Mouse (Mus musculus) kidney, postnatal 0 days (tissue): ENCODE data around the gene Abcb1a. TPM values are rescaled to one million over a fixed set of nuclear protein-coding genes. Genes with fewer than 3 reads are reported as not detected.
"Not testable (repeated sequence)": the region's sequence is repeated elsewhere in the genome, so short reads cannot be mapped to it uniquely, and the experiment has no call there.

Experiments
- ATAC-seq: fragments of 200-750 bp; cut with Nextera tagmentation; replicated peaks from 2 replicates; pipeline ENCODE4 v1.8.0; 2017; ENCODE audit warnings: low read depth, moderate number of reproducible peaks, moderate TSS enrichment, moderate library complexity; ENCODE audit not compliant: low FRiP score
- DNase-seq: peaks from one replicate; pipeline ENCODE4 v3.0.0-alpha.2; 2016; ENCODE audit warnings: low spot score
- H3K27ac ChIP-seq: fragments of 300-500 bp; sonication (generic); 2 replicates; pipeline ENCODE4 v1.5.1; 2014; ENCODE audit warnings: mild to moderate bottlenecking
- H3K27me3 ChIP-seq: fragments of 300-500 bp; sonication (generic); 2 replicates; pipeline ENCODE4 v1.6.1; 2014; ENCODE audit warnings: low read length, mixed read lengths; ENCODE audit not compliant: insufficient read depth
- H3K36me3 ChIP-seq: fragments of 300-500 bp; sonication (generic); 2 replicates; pipeline ENCODE4 v1.6.1; 2014; ENCODE audit warnings: low read length, mixed read lengths; ENCODE audit not compliant: insufficient read depth
- H3K4me1 ChIP-seq: fragments of 300-500 bp; sonication (generic); replicated peaks from 2 replicates; pipeline ENCODE4 v1.6.1; 2014; ENCODE audit warnings: antibody characterized with exemption, low read length, mixed read lengths; ENCODE audit not compliant: insufficient read depth
- H3K4me2 ChIP-seq: fragments of 300-500 bp; sonication (generic); 2 replicates; pipeline ENCODE4 v1.6.1; 2014; ENCODE audit warnings: mild to moderate bottlenecking, low read length, moderate library complexity, mixed read lengths
- H3K4me3 ChIP-seq: fragments of 300-500 bp; sonication (generic); replicated peaks from 2 replicates; pipeline ENCODE4 v1.5.1; 2014; ENCODE audit warnings: low read depth, low read length
- H3K9ac ChIP-seq: fragments of 300-500 bp; sonication (generic); 2 replicates; pipeline ENCODE4 v1.6.1; 2014; ENCODE audit warnings: low read depth, low read length
- H3K9me3 ChIP-seq: fragments of 300-500 bp; sonication (generic); replicated peaks from 2 replicates; pipeline ENCODE4 v1.6.1; 2016; ENCODE audit warnings: low read length, inconsistent platforms, mixed read lengths
- CTCF ChIP-seq: IDR thresholded peaks from 2 replicates; pipeline ENCODE4 v1.5.1; 2016; ENCODE audit warnings: antibody characterized with exemption, low read depth, mild to moderate bottlenecking, moderate library complexity
- WGBS: fragments of 180-500 bp; shearing (Covaris S2); extraction: QIAGEN DNeasy Blood & Tissue Kit; methylation state at CpG from one replicate; pipeline ENCODE4 v1.1.7; 2014; 5-methylcytosine and 5-hydroxymethylcytosine counted together
- polyA plus RNA-seq: library from polyadenylated mRNA; unstranded; fragments of >200 nt; fragmentation: Nextera tagmentation; extraction: Ambion mirVana; gene quantifications from 2 replicates; pipeline ENCODE4 v1.2.1, GENCODE M21; 2015

The Abcb1a gene
- polyA plus RNA-seq, 1 experiment from 2014 or later: 0.43 TPM

GRCm38 (mm10) chr5:8719556-8719955 is 59.7 kb downstream of the Abcb1a start:
- H3K9ac ChIP-seq: no peak overlapping the region

DNA sequence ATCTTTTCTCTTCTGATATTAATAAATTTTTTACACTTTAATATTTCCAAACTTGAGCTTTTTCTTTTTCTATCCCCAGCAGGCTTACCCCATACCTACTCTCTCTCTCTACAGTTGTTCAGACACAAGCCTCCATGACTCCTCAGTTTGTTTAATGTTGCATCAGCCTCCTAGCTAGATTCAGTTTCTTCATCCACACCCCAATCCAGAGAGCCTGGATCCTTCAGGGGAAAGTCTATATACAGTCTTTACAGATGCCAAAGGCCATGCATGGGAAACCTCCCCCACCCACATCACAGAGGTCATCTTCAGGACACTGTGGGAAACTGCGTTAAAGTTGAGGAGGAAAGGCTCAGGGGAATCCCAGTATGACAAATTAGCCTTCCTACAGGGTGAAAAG is 62.3 kb downstream of the Abcb1a start:
- WGBS: 5% methylated on average over 1 of the region's 1 CpGs
- H3K27ac ChIP-seq: no peak overlapping the region
- H3K4me2 ChIP-seq: no peak overlapping the region
- no peaks in the 10 kb centered on the region for H3K36me3 ChIP-seq
- TF ChIP-seq CTCF: no peak
- no peaks in the 10 kb centered on the region for H3K27me3 ChIP-seq
- no peak overlapping the region for H3K4me3 ChIP-seq
- no peak overlapping the region for H3K9ac ChIP-seq
- DNase-seq: no peak
- no peaks in the 10 kb centered on the region for H3K4me1 ChIP-seq
- no peaks in the 10 kb centered on the region for H3K9me3 ChIP-seq
- no peak for ATAC-seq

More at GRCm38 (mm10) chr5:8719556-8719955, 59.7 kb downstream of the Abcb1a start:
- no peak overlapping the region for H3K27ac ChIP-seq
- H3K27me3 ChIP-seq: no peaks in the 10 kb centered on the region
- H3K4me2 ChIP-seq: no peak overlapping the region
- no peak for ATAC-seq
- no peaks in the 10 kb centered on the region for H3K9me3 ChIP-seq
- 82% methylated on average over 1 of the region's 1 CpGs for WGBS
- no peak overlapping the region for H3K4me3 ChIP-seq
- no peaks in the 10 kb centered on the region for H3K36me3 ChIP-seq
- DNase-seq: no peak
- no peak for TF ChIP-seq CTCF
- H3K4me1 ChIP-seq: no peaks in the 10 kb centered on the region

DNA sequence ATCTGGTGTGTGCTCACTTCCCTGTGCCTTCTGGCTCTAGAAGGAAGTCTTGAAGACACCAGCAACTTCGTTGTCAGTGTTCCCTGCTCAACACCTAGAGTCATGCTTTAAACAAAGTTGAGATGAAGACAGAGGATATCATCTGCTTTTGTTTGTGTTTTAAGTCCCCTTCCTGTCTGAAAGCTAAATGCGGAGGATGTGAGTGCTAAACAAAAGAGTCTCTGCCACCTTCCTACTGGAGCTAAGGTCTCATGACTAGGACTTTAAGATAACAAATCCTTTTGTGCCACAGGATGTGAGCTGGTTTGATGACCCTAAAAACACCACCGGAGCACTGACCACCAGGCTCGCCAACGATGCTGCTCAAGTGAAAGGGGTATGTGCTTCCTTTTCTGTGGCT is 63.0 kb downstream of the Abcb1a start:
- Histone ChIP-seq H3K27ac (no peak overlapping the region), H3K9ac (no peak overlapping the region), H3K4me1 (no peaks in the 10 kb centered on the region), H3K4me2 (no peak overlapping the region), H3K36me3 (no peaks in the 10 kb centered on the region), H3K4me3 (no peak overlapping the region), H3K27me3 (no peaks in the 10 kb centered on the region), H3K9me3 (no peaks in the 10 kb centered on the region)
- no peak for DNase-seq
- no peak for ATAC-seq
- TF ChIP-seq CTCF: no peak
- 77% methylated on average over 5 of the region's 5 CpGs for WGBS

- WGBS: 54% methylated on average over 4 of the region's 4 CpGs
- DNase-seq (no peak), ATAC-seq (no peak)
- no peak overlapping the region for H3K4me3 ChIP-seq
- no peak overlapping the region for H3K4me2 ChIP-seq
- H3K27ac ChIP-seq: no peak overlapping the region
- no peak overlapping the region for H3K9ac ChIP-seq
- H3K36me3 ChIP-seq: no peaks in the 10 kb centered on the region
- no peaks in the 10 kb centered on the region for H3K9me3 ChIP-seq
- TF ChIP-seq CTCF: no peak
- H3K4me1 ChIP-seq: no peaks in the 10 kb centered on the region
- no peaks in the 10 kb centered on the region for H3K27me3 ChIP-seq
Measured at GRCm38 (mm10) chr5:8727760-8728159, 67.9 kb downstream of the Abcb1a start.

DNA sequence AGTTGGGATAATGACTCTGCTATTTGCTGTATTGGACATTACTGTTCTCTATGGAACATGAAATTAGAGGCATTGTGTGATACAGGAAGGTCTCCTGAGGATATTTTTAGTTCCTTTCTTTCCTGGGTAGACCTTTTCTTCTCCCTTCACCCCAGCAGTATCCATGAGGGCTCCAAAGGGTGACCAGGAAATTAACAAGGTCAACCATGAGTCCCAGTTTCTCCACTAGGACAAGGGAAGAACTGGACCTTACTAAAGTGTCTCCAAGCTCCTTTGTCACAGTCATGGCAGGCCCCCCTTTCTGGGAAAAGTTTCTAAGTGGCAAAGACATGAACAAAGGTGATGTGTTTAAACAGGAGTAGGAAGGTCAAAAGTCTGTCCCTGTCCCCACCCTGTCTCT is 72.8 kb downstream of the Abcb1a start:
- no peaks in the 10 kb centered on the region for H3K9me3 ChIP-seq
- no peak overlapping the region for H3K9ac ChIP-seq
- no peak overlapping the region for H3K4me3 ChIP-seq
- no peaks in the 10 kb centered on the region for H3K36me3 ChIP-seq
- H3K4me2 ChIP-seq: no peak overlapping the region
- DNase-seq (no peak), ATAC-seq (no peak)
- H3K27me3 ChIP-seq: no peaks in the 10 kb centered on the region
- no peak for TF ChIP-seq CTCF
- H3K27ac ChIP-seq: no peak overlapping the region
- H3K4me1 ChIP-seq: no peaks in the 10 kb centered on the region

- 55% methylated on average over 6 of the region's 10 CpGs for WGBS
- not testable (repeated sequence) for H3K36me3 ChIP-seq, H3K4me2 ChIP-seq, H3K4me1 ChIP-seq, H3K27ac ChIP-seq, H3K27me3 ChIP-seq, H3K4me3 ChIP-seq, H3K9ac ChIP-seq, DNase-seq, H3K9me3 ChIP-seq
- ATAC-seq: peak; percentile 43; the same call in 1 of the 2 replicates
Measured at GRCm38 (mm10) chr5:8733307-8733706, 73.4 kb downstream of the Abcb1a start.

- no peak overlapping the region for H3K4me2 ChIP-seq
- no peak overlapping the region for H3K9ac ChIP-seq
- DNase-seq (no peak), ATAC-seq (no peak)
- no peaks in the 10 kb centered on the region for H3K36me3 ChIP-seq
- WGBS: 72% methylated on average over 4 of the region's 4 CpGs
- H3K4me3 ChIP-seq: no peak overlapping the region
- H3K27me3 ChIP-seq: no peaks in the 10 kb centered on the region
- no peaks in the 10 kb centered on the region for H3K4me1 ChIP-seq
- H3K9me3 ChIP-seq: no peaks in the 10 kb centered on the region
- H3K27ac ChIP-seq: no peak overlapping the region
- no peak for TF ChIP-seq CTCF
Measured at GRCm38 (mm10) chr5:8736389-8736788, 76.5 kb downstream of the Abcb1a start.
